Mouse (Mus musculus) heart, adult 2 months (tissue): ENCODE results near the gene Fads2.

Experiments used
- CTCF ChIP-seq: fragments of 200-600 bp; IDR thresholded peaks from 2 replicates; pipeline ENCODE4 v1.8.1; 2022; ENCODE audit warnings: antibody characterized with exemption, mild to moderate bottlenecking, moderate library complexity
- EP300 ChIP-seq: fragments of 200-500 bp; IDR thresholded peaks from 2 replicates; pipeline ENCODE4 v1.6.1; 2011; ENCODE audit warnings: low read depth, low read length, control low read depth; ENCODE audit not compliant: insufficient read depth
- POLR2A ChIP-seq: fragments of 200-500 bp; IDR thresholded peaks from 2 replicates; pipeline ENCODE4 v1.6.1; 2011; ENCODE audit warnings: mild to moderate bottlenecking, low read depth, low read length, control low read depth; ENCODE audit not compliant: insufficient read depth

DNA sequence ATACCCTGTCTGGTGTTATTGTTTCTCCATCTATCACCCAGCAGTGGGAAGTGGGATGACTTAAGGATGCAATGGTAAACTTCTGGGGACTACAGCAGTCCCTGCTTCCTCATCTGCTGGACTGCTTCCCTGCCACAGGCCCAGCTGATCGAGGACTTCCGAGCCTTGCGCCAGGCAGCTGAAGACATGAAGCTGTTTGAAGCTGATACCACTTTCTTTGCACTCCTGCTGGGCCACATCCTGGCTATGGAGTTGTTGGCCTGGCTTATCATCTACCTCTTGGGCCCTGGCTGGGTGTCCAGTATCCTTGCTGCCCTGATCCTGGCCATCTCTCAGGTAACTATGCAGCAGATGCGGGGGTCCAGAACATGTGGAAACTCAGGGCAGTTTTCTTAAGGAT, 48.8 kb downstream of the Fads2 start:
- TF ChIP-seq POLR2A (no peak), EP300 (no peak), CTCF (no peak)
